Mouse (Mus musculus): Measurements from ENCODE around the gene Trmt1.

The Trmt1 gene

GRCm38 (mm10) chr8:84708774-84709475 is 22.8 kb downstream of the Trmt1 start:
- peak; percentile 94 for DNase-seq (ENCODE audit: low read depth, low spot score)

GRCm38 (mm10) chr8:84709931-84710330 is 23.8 kb downstream of the Trmt1 start:
- no peak for DNase-seq (ENCODE audit: low read depth, low spot score)

- DNase-seq (ENCODE audit: low read depth, low spot score), result no peak
Measured at GRCm38 (mm10) chr8:84711312-84711711, 25.2 kb downstream of the Trmt1 start.

- peak; percentile 83 for DNase-seq (ENCODE audit: low read depth, low spot score)
Measured at GRCm38 (mm10) chr8:84711933-84712758, 26.0 kb downstream of the Trmt1 start.

GRCm38 (mm10) chr8:84712759-84713120 is 26.6 kb downstream of the Trmt1 start:
- DNase-seq (ENCODE audit: low read depth, low spot score), result no peak

GRCm38 (mm10) chr8:84713381-84713780 is 27.3 kb downstream of the Trmt1 start:
- DNase-seq (ENCODE audit: low read depth, low spot score), result no peak

GRCm38 (mm10) chr8:84714161-84714560 is 28.1 kb downstream of the Trmt1 start:
- no peak for DNase-seq (ENCODE audit: low read depth, low spot score)

GRCm38 (mm10) chr8:84715893-84716468 is 29.9 kb downstream of the Trmt1 start:
- DNase-seq (ENCODE audit: low read depth, low spot score), result no peak

- no peak for DNase-seq (ENCODE audit: low read depth, low spot score)
Measured at GRCm38 (mm10) chr8:84716790-84717189, 30.7 kb downstream of the Trmt1 start.

GRCm38 (mm10) chr8:84718476-84718875 is 32.4 kb downstream of the Trmt1 start:
- no peak for DNase-seq (ENCODE audit: low read depth, low spot score)

GRCm38 (mm10) chr8:84718959-84719690 is 33.0 kb downstream of the Trmt1 start:
- no peak for DNase-seq (ENCODE audit: low read depth, low spot score)

GRCm38 (mm10) chr8:84722530-84722849 is 36.4 kb downstream of the Trmt1 start:
- DNase-seq (ENCODE audit: low read depth, low spot score), result no peak

GRCm38 (mm10) chr8:84722850-84723570 is 36.9 kb downstream of the Trmt1 start, which contains the start of gene G430095P16Rik:
Gene G430095P16Rik (plus strand): TSS chr8:84723007.
- DNase-seq (ENCODE audit: low read depth, low spot score), result peak; percentile 93

GRCm38 (mm10) chr8:84723571-84723900 is 37.4 kb downstream of the Trmt1 start:
- no peak for DNase-seq (ENCODE audit: low read depth, low spot score)

GRCm38 (mm10) chr8:84724683-84725082 is 38.6 kb downstream of the Trmt1 start:
- no peak for DNase-seq (ENCODE audit: low read depth, low spot score)

GRCm38 (mm10) chr8:84725246-84725940 is 39.3 kb downstream of the Trmt1 start:
- DNase-seq (ENCODE audit: low read depth, low spot score), result no peak

GRCm38 (mm10) chr8:84725941-84726259 is 39.8 kb downstream of the Trmt1 start:
- DNase-seq (ENCODE audit: low read depth, low spot score), result peak; percentile 83

GRCm38 (mm10) chr8:84728474-84728873 is 42.4 kb downstream of the Trmt1 start:
- no peak for DNase-seq (ENCODE audit: low read depth, low spot score)

GRCm38 (mm10) chr8:84729921-84730362 is 43.8 kb downstream of the Trmt1 start:
- no peak for DNase-seq (ENCODE audit: low read depth, low spot score)

- peak; percentile 38 for DNase-seq (ENCODE audit: low read depth, low spot score)
Measured at GRCm38 (mm10) chr8:84730541-84731370, 44.6 kb downstream of the Trmt1 start.

Measured in 3T3-L1 (cell line).